Mouse (Mus musculus) urinary bladder, postnatal 36 days (tissue): ENCODE results near the gene Mrpl51.

Experiments
- DNase-seq, 2 experiments: peaks; one replicate each; pipeline ENCODE4 v3.0.0; 2022; ENCODE audit warnings: low spot score in 2 of 2, mixed read lengths in 1 of 2

Gene Mrpl51

GRCm38 (mm10) chr6:125232516-125232915 is 40.9 kb downstream of the Mrpl51 start:
- no peak for DNase-seq

GRCm38 (mm10) chr6:125233816-125234519 is 42.4 kb downstream of the Mrpl51 start:
- DNase-seq, result no peak

- no peak for DNase-seq
Measured at GRCm38 (mm10) chr6:125234520-125234828, 42.9 kb downstream of the Mrpl51 start.

GRCm38 (mm10) chr6:125236341-125236740 is 44.7 kb downstream of the Mrpl51 start:
- DNase-seq, result no peak

GRCm38 (mm10) chr6:125236782-125237181 is 45.2 kb downstream of the Mrpl51 start, which contains the start of gene Cd27:
Gene Cd27, minus strand, starts transcription at chr6:125237010.
- DNase-seq, result no peak

- DNase-seq, result no peak
Measured at GRCm38 (mm10) chr6:125237421-125237820, 45.8 kb downstream of the Mrpl51 start.

- DNase-seq, result no peak
Measured at GRCm38 (mm10) chr6:125238396-125238795, 46.8 kb downstream of the Mrpl51 start.

GRCm38 (mm10) chr6:125239547-125239946 is 47.9 kb downstream of the Mrpl51 start:
- no peak for DNase-seq

GRCm38 (mm10) chr6:125240617-125241016 is 49.0 kb downstream of the Mrpl51 start:
- no peak for DNase-seq

GRCm38 (mm10) chr6:125241566-125241965 is 50.0 kb downstream of the Mrpl51 start:
- DNase-seq, result no peak

- DNase-seq, result no peak
Measured at GRCm38 (mm10) chr6:125244551-125244950, 53.0 kb downstream of the Mrpl51 start.
